Mouse (Mus musculus) myocyte (in vitro differentiated cells): Measurements from ENCODE around the gene Meis1.

Experiments used
- E2F4 ChIP-seq: IDR thresholded peaks from one replicate; pipeline ENCODE4 v1.6.1; 2011; ENCODE audit warnings: mild to moderate bottlenecking, control low read depth, moderate library complexity; ENCODE audit not compliant: insufficient read depth
- MAX ChIP-seq: IDR thresholded peaks from one replicate; pipeline ENCODE4 v1.6.1; 2011; ENCODE audit warnings: low read depth, mild to moderate bottlenecking, control low read depth
- MYOD1 ChIP-seq, 3 experiments: IDR thresholded peaks; one replicate each; pipeline ENCODE4 v1.6.1; 2011; ENCODE audit warnings: control low read depth in 2 of 3, low read depth in 2 of 3, mild to moderate bottlenecking in 2 of 3, moderate library complexity in 1 of 3; ENCODE audit not compliant: insufficient read length in 2 of 3, control insufficient read depth in 1 of 3
- MYOG ChIP-seq, 3 experiments: IDR thresholded peaks; one replicate each; pipeline ENCODE4 v1.6.1; 2011; ENCODE audit warnings: control low read depth in 2 of 3, low read depth in 2 of 3, mild to moderate bottlenecking in 2 of 3; ENCODE audit not compliant: insufficient read length in 2 of 3, control insufficient read depth in 1 of 3, insufficient read depth in 1 of 3
- POLR2A ChIP-seq: IDR thresholded peaks from one replicate; pipeline ENCODE4 v1.6.1; 2011; ENCODE audit warnings: low read depth, mild to moderate bottlenecking, control low read depth, moderate library complexity; ENCODE audit not compliant: insufficient read length
- POLR2AphosphoS2 ChIP-seq: IDR thresholded peaks from one replicate; pipeline ENCODE4 v1.6.1; 2011; ENCODE audit warnings: low read depth, control low read depth; ENCODE audit not compliant: insufficient read length
- REST ChIP-seq: IDR thresholded peaks from one replicate; pipeline ENCODE4 v1.6.1; 2011; ENCODE audit warnings: mild to moderate bottlenecking, control low read depth, moderate library complexity; ENCODE audit not compliant: insufficient read depth, insufficient read length
- SRF ChIP-seq: IDR thresholded peaks from one replicate; pipeline ENCODE4 v1.6.1; 2011; ENCODE audit warnings: low read depth; ENCODE audit not compliant: control insufficient read depth, insufficient read length
- TCF12 ChIP-seq: IDR thresholded peaks from one replicate; pipeline ENCODE4 v1.6.1; 2011; ENCODE audit warnings: mild to moderate bottlenecking, control low read depth; ENCODE audit not compliant: poor library complexity, insufficient read depth, severe bottlenecking
- TCF3 ChIP-seq: IDR thresholded peaks from one replicate; pipeline ENCODE4 v1.6.1; 2011; ENCODE audit warnings: low read depth, control low read depth; ENCODE audit not compliant: insufficient read length
- USF1 ChIP-seq: IDR thresholded peaks from one replicate; pipeline ENCODE4 v1.6.1; 2011; ENCODE audit warnings: low read depth, mild to moderate bottlenecking, control low read depth, moderate library complexity

DNA sequence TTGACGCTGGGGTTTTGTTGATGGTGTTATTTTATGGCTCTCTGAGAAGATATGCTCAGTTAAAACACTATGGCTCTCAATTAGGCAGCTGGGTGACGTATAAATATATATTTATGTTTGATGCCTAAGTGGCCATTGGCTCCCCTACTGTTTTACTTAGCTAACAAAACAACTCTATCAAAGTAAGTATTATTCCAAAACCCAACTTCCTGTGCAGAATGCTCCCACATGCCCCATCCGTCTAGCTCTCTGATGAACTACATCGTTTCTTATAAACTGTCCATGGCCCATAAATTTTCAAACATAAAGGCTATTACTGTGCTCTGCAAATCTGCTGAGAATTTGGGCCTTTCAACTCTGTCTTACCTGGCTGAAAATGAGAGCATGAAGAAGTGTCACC, 168.0 kb downstream of the Meis1 start:
- no peak for TF ChIP-seq POLR2A
- no peak for TF ChIP-seq REST
- no peak for TF ChIP-seq SRF
- TF ChIP-seq E2F4, result no peak
- no peak for TF ChIP-seq POLR2AphosphoS2
- no peak for TF ChIP-seq TCF12
- TF ChIP-seq TCF3, result no peak
- TF ChIP-seq USF1, result no peak
- TF ChIP-seq MYOG (IDR thresholded peaks at IDR 0.05; ENCODE audit: control insufficient read depth in 1 of 3, insufficient read depth in 1 of 3, insufficient read length in 2 of 3, low read depth in 2 of 3), result no peak
- no peak for TF ChIP-seq MAX
- TF ChIP-seq MYOD1 (IDR thresholded peaks at IDR 0.05; ENCODE audit: control insufficient read depth in 1 of 3, insufficient read length in 2 of 3, low read depth in 2 of 3), result no peak
